Mouse (Mus musculus) ES-E14 (cell line): ENCODE results near the gene Pbx2.

ENCODE experiments used
- CHD2 ChIP-seq: IDR thresholded peaks from 2 replicates; pipeline ENCODE4 v1.6.1; 2014; ENCODE audit warnings: mild to moderate bottlenecking, low read depth, low read length, inconsistent platforms
- HCFC1 ChIP-seq: IDR thresholded peaks from 2 replicates; pipeline ENCODE4 v1.6.1; 2012; ENCODE audit warnings: low read length, inconsistent platforms, borderline replicate concordance; ENCODE audit not compliant: insufficient read depth
- ZC3H11A ChIP-seq: IDR thresholded peaks from 2 replicates; pipeline ENCODE4 v1.6.1; 2012; ENCODE audit warnings: low read depth, mild to moderate bottlenecking, inconsistent platforms, low read length, borderline replicate concordance
- ZNF384 ChIP-seq: IDR thresholded peaks from 2 replicates; pipeline ENCODE4 v1.6.1; 2012; ENCODE audit warnings: low read depth, low read length, inconsistent platforms

DNA sequence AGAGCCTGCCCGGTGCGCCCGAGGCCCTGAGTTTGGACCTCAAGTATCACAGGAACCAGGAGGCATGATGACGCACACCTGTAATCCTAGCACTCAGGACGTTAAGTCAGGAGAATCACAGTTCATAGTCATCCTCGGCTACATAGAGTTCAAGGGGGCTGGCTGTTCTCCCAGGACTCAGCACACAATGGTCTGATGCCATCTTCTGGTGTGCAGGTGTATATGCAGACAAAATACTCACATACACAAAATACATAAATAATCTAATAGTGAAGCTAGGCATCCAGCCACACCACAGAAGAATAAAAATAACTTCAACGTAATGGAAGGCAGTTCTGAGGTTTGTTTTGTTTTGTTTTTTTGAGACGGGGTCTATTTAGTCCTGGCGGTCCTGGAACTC, 32.1 kb downstream of the Pbx2 start:
- no peak for TF ChIP-seq ZNF384
- no peak for TF ChIP-seq CHD2
- TF ChIP-seq ZC3H11A: no peak
- no peak for TF ChIP-seq HCFC1
